Mouse (Mus musculus) spleen, adult 2 months (tissue): ENCODE measurements at regions not wholly inside any gene's neighbourhood (a gene's known extent, or its start where the extent isn't known, plus 50 kb on each side); places are given as distances from the start of the nearest gene placed in this dataset.

Experiments
- CTCF ChIP-seq: fragments of 200-500 bp; IDR thresholded peaks from 2 replicates; pipeline ENCODE4 v1.5.1; 2011; ENCODE audit warnings: mild to moderate bottlenecking, inconsistent platforms; ENCODE audit not compliant: insufficient read depth, insufficient read length, insufficient replicate concordance; ENCODE audit errors: extremely low read depth
- POLR2A ChIP-seq: fragments of 200-500 bp; IDR thresholded peaks from 2 replicates; pipeline ENCODE4 v1.6.1; 2011; ENCODE audit warnings: low read depth, low read length, inconsistent platforms

DNA sequence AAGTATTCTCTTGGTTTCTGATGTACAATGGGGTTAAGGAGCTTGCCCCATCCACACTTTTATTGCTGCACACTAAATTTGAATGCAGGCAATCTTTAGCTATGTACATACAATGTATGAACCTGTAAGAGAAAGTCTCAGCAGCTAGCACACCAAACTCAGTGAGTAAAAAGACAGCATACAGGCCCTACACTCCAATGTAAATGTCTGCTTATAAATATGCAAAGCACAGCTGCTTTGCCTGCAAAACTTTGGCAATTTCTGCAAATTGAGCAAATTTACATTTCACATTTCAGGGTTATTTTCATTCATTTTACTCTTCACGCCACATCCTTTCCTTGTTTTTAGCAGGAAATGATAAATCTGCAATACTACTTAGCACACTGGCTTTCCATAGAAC lies 203.8 kb upstream of the Ptprz1 start:
- TF ChIP-seq CTCF (no peak), POLR2A (no peak)
